Mouse (Mus musculus) limb, embryonic 11.5 days (tissue): ENCODE measurements at regions not wholly inside any gene's neighbourhood (a gene's known extent, or its start where the extent isn't known, plus 50 kb on each side); places are given as distances from the start of the nearest gene placed in this dataset.

Source experiments
- ATAC-seq: fragments of 200-750 bp; cut with Nextera tagmentation; 2 replicates; pipeline ENCODE4 v1.8.0; 2017; ENCODE audit warnings: low read depth; ENCODE audit not compliant: insufficient number of reproducible peaks, low FRiP score, low TSS enrichment
- DNase-seq: peaks from one replicate; pipeline ENCODE4 v3.0.0-alpha.2; 2015; ENCODE audit warnings: low spot score
- H3K27ac ChIP-seq: fragments of 300-500 bp; sonication (generic); replicated peaks from 2 replicates; pipeline ENCODE4 v1.5.1; 2014; ENCODE audit warnings: low read depth, mild to moderate bottlenecking, low read length
- H3K27me3 ChIP-seq: fragments of 300-500 bp; sonication (generic); 2 replicates; pipeline ENCODE4 v1.6.1; 2014; ENCODE audit warnings: mild to moderate bottlenecking, low read length, mixed read lengths; ENCODE audit not compliant: control insufficient read depth, insufficient read depth
- H3K36me3 ChIP-seq: fragments of 300-500 bp; sonication (generic); 2 replicates; pipeline ENCODE4 v1.6.1; 2014; ENCODE audit warnings: mild to moderate bottlenecking, low read length, moderate library complexity, mixed read lengths; ENCODE audit not compliant: control insufficient read depth, insufficient read depth
- H3K4me1 ChIP-seq: fragments of 300-500 bp; sonication (generic); 2 replicates; pipeline ENCODE4 v1.6.1; 2014; ENCODE audit warnings: low read length, mixed read lengths; ENCODE audit not compliant: control insufficient read depth, insufficient read depth
- H3K4me2 ChIP-seq: fragments of 300-500 bp; sonication (generic); 2 replicates; pipeline ENCODE4 v1.6.1; 2014; ENCODE audit warnings: low read depth, mild to moderate bottlenecking, moderate library complexity; ENCODE audit not compliant: severe bottlenecking
- H3K4me3 ChIP-seq: fragments of 300-500 bp; sonication (generic); 2 replicates; pipeline ENCODE4 v1.5.1; 2014; ENCODE audit warnings: low read depth, low read length
- H3K9ac ChIP-seq: fragments of 300-500 bp; sonication (generic); 2 replicates; pipeline ENCODE4 v1.6.1; 2014; ENCODE audit warnings: mild to moderate bottlenecking, low read length
- H3K9me3 ChIP-seq: fragments of 300-500 bp; sonication (generic); 2 replicates; pipeline ENCODE4 v1.6.1; 2016; ENCODE audit warnings: low read length; ENCODE audit not compliant: control insufficient read depth
- WGBS: fragments of 180-500 bp; shearing (Covaris S2); extraction: QIAGEN DNeasy Blood & Tissue Kit; methylation state at CpG from one replicate; pipeline ENCODE4 v1.1.7; 2014; 5-methylcytosine and 5-hydroxymethylcytosine counted together

DNA sequence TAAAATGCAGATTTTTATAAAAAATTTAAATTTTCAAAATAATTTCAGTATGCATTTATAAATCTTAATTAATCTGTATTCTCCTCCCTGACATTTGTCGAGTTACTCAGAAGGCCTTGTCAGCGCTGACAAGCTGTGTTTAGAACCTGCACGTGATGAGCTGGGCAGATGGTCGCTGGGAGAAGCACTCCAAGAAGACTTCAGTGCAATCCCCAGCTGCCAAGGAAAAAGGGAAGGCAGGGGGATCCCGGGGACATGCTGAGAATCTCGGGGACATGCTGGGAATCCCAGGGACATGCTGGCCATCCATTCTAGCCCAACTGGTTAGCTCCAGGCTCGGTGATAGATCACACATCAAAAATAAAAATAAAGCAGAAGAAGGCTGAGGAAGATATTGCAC lies 172.9 kb downstream of the Hlx start:
- DNase-seq (no peak), ATAC-seq (no peak)
- WGBS = 73% methylated on average over 7 of the region's 7 CpGs
- Histone ChIP-seq H3K36me3 (no peaks in the 10 kb centered on the region), H3K27ac (no peak overlapping the region), H3K9me3 (no peaks in the 10 kb centered on the region), H3K9ac (no peak overlapping the region), H3K4me3 (no peak overlapping the region), H3K4me1 (no peaks in the 10 kb centered on the region), H3K4me2 (no peak overlapping the region), H3K27me3 (no peaks in the 10 kb centered on the region)

DNA sequence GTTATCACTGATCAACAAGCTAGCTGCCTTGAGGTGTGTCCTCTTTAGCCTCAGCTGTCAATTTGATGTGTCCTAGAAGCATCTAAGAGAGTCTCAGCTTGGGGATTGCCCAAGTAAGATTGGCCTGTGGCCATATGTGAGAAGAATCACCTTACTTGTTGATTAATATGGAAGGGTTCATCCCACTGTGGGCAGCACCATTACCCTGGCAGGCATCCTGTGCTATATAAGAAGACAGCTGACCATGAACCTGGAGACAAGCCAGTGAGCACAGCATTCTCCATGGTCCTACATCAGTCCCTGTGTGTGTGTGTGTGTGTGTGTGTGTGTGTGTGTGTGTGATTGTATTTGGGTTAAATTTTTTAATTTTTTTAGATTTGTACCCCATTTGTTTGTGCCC lies 178.6 kb downstream of the Hlx start:
- Histone ChIP-seq H3K9me3 (no peaks in the 10 kb centered on the region), H3K27ac (no peak overlapping the region), H3K9ac (no peak overlapping the region), H3K4me2 (no peak overlapping the region), H3K4me3 (no peak overlapping the region), H3K4me1 (no peaks in the 10 kb centered on the region), H3K27me3 (no peaks in the 10 kb centered on the region), H3K36me3 (no peaks in the 10 kb centered on the region)
- DNase-seq (no peak), ATAC-seq (no peak)

DNA sequence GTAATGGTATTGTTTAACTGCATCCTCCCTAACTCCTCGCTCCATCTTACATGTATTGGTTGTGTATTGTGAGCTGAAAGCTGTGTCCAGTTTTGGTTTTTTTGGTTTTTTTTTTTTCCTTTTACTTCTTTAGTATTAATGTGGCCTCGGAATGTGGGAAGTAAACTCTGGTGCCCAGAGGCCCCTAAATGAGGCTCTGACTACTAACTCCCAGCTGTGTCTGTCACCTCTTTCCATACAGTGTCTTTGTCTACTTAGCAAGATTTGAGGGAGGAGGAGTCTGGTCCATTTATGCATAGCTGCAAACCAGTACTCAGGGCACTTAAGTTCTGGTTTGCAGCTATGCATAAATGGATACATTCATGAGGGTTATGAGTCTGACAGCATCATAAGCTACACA lies 181.9 kb downstream of the Hlx start:
- no peak overlapping the region for H3K4me2 ChIP-seq
- H3K36me3 ChIP-seq = no peaks in the 10 kb centered on the region
- no peaks in the 10 kb centered on the region for H3K4me1 ChIP-seq
- no peak for DNase-seq
- H3K9me3 ChIP-seq = no peaks in the 10 kb centered on the region
- no peaks in the 10 kb centered on the region; the same call in 1 of the 2 replicates for H3K27me3 ChIP-seq
- WGBS = 84% methylated on average over 2 of the region's 2 CpGs
- H3K27ac ChIP-seq = no peak overlapping the region
- no peak for ATAC-seq
- H3K9ac ChIP-seq = no peak overlapping the region
- H3K4me3 ChIP-seq = no peak overlapping the region

- no peaks in the 10 kb centered on the region for H3K9me3 ChIP-seq
- no peaks in the 10 kb centered on the region for H3K36me3 ChIP-seq
- no peak for ATAC-seq
- H3K27ac ChIP-seq = no peak overlapping the region
- no peak for DNase-seq
- no peaks in the 10 kb centered on the region for H3K4me1 ChIP-seq
- no peaks in the 10 kb centered on the region; the same call in 1 of the 2 replicates for H3K27me3 ChIP-seq
- H3K4me3 ChIP-seq = no peak overlapping the region
- 44% methylated on average over 15 of the region's 15 CpGs for WGBS
- no peak overlapping the region for H3K4me2 ChIP-seq
- H3K9ac ChIP-seq = no peak overlapping the region
These were observed 184.7 kb downstream of the Hlx start for GRCm38 (mm10) chr1:184547650-184548235.

DNA sequence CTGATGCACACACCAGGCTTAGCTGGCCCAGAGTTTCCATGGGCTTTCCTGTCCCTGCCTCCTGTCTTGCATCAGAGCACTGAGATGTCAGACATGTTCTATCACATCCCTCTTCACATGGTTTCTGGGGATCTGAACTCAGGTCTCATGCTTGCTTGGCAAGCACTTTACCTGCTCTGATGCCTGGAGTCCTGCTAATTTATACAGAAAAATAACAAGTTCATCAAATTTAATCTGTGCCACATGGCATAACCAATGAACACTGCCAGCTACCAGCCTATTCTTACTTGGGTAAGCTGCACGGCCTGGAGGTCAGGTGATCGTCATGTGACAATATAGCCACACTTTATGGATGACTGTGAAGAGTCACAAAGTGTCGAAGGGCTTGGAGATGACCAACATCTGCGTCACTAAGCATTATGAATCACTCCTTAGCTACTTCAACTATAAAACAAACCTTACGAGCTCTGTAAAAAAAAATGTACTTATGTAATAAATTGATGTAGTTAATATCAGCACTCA lies 186.2 kb downstream of the Hlx start:
- WGBS = 90% methylated on average over 5 of the region's 5 CpGs

GRCm38 (mm10) chr1:184545111-184545510 lies 187.3 kb downstream of the Hlx start:
- 84% methylated on average over 4 of the region's 4 CpGs for WGBS
- Histone ChIP-seq H3K9ac (no peak overlapping the region), H3K4me1 (no peaks in the 10 kb centered on the region), H3K27ac (no peak overlapping the region), H3K4me3 (no peak overlapping the region), H3K36me3 (no peaks in the 10 kb centered on the region), H3K4me2 (no peak overlapping the region), H3K9me3 (no peaks in the 10 kb centered on the region), H3K27me3 (no peaks in the 10 kb centered on the region; the same call in 1 of the 2 replicates)
- DNase-seq = no peak
- no peak for ATAC-seq

More for the DNA sequence above, 186.2 kb downstream of the Hlx start:
- H3K27me3 ChIP-seq = no peaks in the 10 kb centered on the region; the same call in 1 of the 2 replicates
- H3K4me3 ChIP-seq = no peak overlapping the region
- no peaks in the 10 kb centered on the region for H3K9me3 ChIP-seq
- H3K4me1 ChIP-seq = no peaks in the 10 kb centered on the region
- H3K9ac ChIP-seq = no peak overlapping the region
- ATAC-seq (no peak), DNase-seq (no peak)
- H3K4me2 ChIP-seq = no peak overlapping the region
- no peak overlapping the region for H3K27ac ChIP-seq
- H3K36me3 ChIP-seq = no peaks in the 10 kb centered on the region

GRCm38 (mm10) chr1:184542321-184543115 lies 189.9 kb downstream of the Hlx start:
- ATAC-seq (no peak), DNase-seq (no peak)
- Histone ChIP-seq H3K4me3 (no peak overlapping the region), H3K4me1 (no peaks in the 10 kb centered on the region), H3K27ac (no peak overlapping the region), H3K9me3 (no peaks in the 10 kb centered on the region), H3K4me2 (no peak overlapping the region), H3K27me3 (no peaks in the 10 kb centered on the region; the same call in 1 of the 2 replicates), H3K36me3 (no peaks in the 10 kb centered on the region), H3K9ac (no peak overlapping the region)
- 78% methylated on average over 11 of the region's 11 CpGs for WGBS

GRCm38 (mm10) chr1:184539818-184540217 lies 192.6 kb downstream of the Hlx start:
- H3K9me3 ChIP-seq = no peaks in the 10 kb centered on the region
- no peak overlapping the region for H3K9ac ChIP-seq
- no peak overlapping the region for H3K27ac ChIP-seq
- WGBS = 32% methylated on average over 7 of the region's 7 CpGs
- no peaks in the 10 kb centered on the region for H3K36me3 ChIP-seq
- no peaks in the 10 kb centered on the region for H3K4me1 ChIP-seq
- no peak overlapping the region for H3K4me3 ChIP-seq
- ATAC-seq = no peak
- no peak overlapping the region for H3K4me2 ChIP-seq
- H3K27me3 ChIP-seq = no peaks in the 10 kb centered on the region
- no peak for DNase-seq
